Mouse (Mus musculus) embryo, embryonic 10.5 days (tissue): ENCODE data around the gene Tmem132a.

Experiments
- DNase-seq: peaks from one replicate; pipeline ENCODE4 v3.0.0-alpha.2; 2015; ENCODE audit warnings: low spot score

Gene Tmem132a

DNA sequence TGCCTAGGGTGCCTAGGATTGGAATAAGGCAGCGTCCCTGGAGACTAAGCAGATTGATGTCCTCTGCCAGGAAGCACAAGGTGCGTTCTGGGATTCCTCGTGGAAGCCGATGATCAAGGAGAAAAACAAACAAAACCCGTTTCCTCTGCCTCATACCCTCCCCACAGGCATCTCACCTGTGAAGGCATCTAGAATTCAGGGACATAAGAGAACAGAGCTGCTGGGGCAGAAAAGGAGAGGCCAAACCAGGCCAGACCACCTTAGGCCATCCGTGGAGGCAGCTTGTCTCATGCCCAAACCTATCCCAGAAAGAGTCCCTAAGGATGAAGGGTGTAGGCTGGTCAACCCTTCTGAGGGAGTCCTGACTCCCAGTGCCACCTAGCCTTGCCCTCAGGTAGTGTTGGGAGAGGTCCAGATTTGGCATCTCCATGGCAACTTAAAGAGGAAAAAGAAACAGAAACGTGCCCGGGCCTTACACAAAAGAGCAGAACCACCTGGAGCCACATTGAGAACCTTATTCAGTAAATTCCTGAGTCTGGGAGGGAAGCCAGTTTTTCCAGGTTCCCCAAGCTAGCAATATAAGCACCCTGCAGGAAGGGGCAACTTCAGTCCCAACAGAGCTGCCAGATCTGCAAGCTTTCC, at the start of gene Tmem132a:
TSS of gene Tmem132a (minus strand) at position 55 of the 642 bp plus-strand sequence.
- peak; percentile 17 for DNase-seq

DNA sequence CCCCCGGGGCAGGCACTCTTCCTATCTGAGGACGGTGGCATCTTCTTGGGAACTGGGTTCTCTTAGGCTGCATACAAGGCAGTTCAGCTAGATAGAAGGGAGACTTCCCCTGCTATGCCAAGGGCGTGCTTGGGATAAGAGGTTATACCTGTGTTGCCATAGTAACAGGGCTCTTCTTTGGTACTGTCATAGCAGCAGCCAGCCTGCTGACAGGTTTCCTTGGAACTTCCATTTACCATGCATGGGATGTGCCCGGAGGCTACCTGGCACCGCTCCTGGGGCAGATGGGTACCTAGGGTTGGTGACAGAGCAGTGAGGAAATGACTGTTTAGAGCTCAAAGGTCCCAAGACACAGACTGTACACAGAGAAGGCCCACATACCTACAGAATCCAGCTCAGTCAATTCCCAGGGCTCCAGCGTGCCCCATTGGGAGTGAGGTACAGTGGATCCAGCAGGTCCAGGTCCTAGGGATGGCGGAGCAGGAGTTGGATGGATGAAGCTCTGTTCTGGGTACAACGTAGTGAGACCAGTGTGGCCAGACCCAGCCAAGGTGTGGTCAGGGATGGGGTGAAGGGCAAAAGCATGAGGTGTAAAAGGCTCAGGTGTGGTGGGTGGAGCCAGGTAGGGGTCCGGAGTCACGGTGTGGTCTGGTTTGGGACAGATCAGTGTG, 48.7 kb upstream of the Tmem132a start:
- DNase-seq, result no peak

DNA sequence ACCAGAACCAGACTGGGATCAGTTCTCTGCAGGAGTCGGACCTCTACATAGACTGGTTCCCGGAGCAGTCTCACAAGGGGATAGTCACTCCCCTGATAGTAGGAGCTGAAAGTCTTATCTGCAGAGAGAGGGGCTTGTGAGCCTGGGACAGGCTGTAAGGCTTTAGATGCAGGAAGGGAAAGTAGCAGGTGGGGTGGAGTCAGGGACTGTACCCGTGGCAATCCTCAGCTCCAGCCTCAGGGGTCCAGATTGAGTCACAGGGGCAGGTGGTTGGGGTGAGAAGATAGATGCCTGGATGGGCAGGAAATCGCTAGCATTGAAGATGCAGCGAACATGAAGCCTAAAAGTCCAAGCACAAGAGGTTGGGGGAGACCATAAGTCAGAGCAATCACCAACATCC, 46.8 kb upstream of the Tmem132a start:
- DNase-seq, result no peak

DNA sequence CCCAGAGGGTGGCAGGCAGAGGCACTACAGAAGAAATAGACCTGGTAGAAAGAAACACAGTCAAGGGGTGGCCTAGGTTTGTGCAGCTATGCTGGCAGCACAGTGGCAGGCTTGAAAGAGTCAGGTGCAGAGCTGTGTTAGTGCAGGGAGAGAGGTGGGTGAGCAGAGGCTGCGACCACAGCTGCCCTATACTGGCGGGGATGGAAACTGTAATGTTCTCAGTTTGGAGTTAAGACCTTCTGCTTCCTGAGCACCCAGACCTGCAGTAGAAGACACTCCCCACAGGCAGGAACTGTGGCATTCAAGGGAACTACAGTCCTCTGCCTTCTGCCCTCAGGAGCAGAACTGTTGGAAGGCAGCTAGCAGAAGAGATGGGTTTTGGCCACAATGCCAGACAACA, 45.1 kb upstream of the Tmem132a start:
- no peak for DNase-seq

DNA sequence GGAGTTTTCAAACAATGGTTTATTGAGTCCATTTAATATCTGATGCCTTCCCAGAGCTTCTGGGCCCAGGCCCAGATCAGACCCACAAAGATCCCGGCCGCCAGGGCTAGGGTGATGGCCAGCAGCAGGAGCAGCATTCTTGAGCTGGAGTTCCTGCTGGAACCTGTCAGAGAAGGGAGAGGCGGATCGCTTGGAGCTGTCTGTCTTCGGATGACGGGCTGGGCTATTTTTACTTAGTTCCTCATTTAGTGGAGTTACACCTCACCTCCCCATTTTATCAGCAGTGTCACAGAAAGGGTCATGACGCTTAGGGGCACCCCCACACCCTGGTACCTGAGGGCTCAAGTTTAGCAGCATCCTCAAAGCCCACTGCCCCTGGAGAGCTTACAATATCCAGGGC, 44.6 kb upstream of the Tmem132a start:
- no peak for DNase-seq

DNA sequence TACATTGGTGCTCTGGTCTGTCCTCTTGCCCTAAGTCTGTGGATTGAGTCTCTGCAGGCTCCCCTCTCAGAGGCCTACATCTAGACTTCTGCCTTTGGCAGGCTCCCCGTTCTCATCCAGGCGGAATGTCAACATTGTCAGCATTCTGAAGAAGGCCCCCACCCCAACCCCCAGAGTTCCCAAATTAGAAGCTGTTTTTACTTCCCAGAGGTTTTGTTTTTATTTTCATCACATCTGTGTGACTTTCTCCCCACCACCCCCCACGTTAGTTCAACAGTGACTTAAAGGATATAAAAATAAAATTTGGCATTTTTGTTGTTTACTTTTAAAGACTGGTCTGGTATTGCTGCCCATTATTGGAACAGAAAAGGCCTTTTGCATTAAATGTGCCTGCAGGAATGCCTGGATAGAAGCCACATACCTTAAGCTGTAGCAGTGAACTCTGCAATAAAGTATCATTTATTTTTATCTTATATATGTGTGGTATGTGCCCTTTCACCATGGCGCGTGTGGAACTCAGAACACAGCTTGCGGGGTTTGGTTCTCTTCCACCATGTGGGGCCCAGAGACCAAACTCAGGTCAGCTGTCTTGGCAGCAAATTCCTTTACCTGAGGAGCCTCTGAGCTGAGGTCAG, 39.5 kb upstream of the Tmem132a start:
- DNase-seq, result no peak

DNA sequence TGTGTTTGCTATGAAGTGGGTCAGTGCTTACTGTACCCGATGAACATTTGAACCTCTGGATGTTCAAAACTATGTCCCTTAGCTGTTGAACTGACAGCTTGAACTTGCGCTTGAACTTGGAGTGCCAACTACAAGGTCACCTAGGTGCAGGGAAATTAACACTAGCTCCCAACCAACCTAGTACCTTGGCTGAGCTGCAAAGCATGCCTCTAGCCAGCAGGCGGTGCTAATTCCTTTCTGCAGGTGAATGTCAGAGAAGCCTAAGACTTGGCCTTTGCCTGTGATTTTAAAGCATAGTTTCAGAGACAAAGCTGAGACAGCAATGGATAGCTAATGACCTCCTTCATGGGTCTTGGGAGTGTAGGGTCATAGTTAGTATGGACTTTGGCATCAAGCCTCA, 38.2 kb upstream of the Tmem132a start:
- peak; percentile 68 for DNase-seq

DNA sequence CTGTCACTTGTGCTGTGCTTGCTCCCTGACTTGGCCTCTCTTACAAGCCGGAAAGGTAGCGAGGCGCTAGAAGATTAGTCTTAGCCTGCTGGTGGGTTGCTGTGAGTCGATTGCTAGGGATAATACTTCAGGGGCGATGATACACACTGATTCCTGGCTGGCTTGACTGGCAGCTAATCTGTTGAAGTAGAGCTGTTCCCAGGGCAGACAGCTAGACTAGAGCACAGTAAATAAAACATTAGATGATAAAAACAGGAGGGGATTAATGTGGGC, 35.9 kb upstream of the Tmem132a start:
- no peak for DNase-seq

DNA sequence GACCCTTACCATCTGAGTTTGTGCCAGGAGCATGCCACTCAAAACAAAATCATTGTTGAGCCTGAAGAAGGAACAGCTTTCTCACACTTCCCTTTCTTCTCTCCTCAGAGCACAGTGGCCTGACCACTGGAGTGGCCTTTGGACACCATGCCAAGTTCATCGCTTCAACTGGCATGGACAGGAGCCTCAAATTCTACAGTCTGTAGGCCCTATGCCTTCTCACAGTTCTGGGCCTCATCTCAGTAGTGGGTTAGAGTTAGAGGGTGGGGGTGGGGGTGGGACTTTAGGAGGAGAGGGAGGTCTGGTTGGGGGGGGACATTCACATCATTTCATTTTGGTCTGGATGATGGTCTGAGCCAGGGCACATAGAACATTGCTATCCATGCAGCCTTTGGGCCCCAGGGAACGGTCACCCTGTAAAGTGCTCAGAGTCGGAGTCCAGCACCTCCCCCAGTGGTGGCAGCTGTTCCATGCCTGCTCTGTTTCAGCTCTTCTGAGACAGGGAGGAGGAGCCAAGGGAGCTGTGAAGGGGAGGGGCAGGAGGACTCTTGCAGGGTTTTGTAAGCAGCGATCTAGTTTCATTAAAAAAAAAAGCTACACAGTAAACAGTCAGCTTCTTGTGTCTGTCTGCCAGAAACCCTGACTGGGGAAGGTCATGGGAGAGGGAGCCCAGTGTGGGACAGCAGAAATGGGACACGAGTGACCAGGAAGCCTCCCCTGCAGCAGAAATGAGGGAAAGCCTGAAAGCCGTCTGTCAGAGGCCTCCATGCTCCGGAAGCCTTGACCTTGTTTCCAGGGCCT, 35.4 kb upstream of the Tmem132a start:
- no peak for DNase-seq

DNA sequence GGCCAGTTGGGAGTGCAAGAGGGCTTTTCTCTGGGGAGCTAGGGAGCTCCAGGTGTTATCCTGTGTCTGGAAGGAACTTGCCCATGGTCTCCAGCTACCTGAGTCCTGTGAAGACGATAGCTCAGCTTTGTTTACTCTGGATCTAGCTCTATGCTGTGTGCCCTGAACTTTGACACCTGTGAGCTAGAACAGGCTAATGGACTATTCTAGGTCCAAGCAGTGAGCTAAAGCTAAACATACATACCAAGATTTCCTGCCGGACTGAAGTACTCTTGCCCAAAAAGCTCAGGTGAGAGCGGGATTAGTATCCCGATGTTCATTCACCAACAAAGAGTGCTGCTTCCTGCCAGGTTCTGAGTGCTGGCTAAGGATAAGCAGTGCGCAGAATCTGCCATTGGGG, 34.8 kb upstream of the Tmem132a start:
- no peak for DNase-seq

DNA sequence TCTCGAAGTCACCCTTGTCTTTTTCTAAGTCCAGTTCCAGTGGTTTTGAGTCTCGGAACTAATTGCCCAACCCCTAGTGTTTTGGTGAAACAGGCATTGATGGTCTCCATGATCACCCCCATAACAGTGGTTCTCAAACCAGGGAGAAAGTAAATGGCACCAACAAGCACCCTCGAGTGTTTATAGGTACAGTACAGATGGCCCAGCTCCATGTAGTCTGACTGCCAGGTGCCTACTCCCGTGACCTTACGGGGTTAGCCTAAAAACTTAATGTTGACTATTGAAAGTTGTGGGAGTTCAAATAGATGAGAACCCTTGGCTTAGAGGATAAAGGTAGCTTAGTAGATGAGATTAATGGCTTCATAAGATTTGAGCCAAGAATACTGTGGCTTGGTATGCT, 31.3 kb upstream of the Tmem132a start:
- no peak for DNase-seq

DNA sequence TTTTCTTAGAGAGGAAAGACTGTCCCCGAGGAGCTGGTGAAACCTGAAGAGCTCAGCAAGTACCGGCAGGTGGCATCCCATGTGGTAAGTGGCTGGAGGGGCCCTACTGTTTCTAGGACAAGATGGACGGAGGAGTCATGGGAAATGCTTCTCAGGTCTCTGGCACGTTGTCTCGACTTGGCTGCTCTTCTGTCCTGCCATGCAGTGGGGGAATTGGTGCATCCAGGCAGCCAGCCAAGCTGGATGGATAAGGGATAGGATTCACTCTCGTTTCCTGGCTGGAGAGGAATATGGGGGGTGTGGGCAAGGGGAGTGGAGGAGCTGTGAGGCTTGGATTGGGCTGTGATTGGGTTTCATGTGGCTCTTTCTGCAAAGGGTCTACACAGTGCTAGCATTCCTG, 30.6 kb upstream of the Tmem132a start:
- no peak for DNase-seq

DNA sequence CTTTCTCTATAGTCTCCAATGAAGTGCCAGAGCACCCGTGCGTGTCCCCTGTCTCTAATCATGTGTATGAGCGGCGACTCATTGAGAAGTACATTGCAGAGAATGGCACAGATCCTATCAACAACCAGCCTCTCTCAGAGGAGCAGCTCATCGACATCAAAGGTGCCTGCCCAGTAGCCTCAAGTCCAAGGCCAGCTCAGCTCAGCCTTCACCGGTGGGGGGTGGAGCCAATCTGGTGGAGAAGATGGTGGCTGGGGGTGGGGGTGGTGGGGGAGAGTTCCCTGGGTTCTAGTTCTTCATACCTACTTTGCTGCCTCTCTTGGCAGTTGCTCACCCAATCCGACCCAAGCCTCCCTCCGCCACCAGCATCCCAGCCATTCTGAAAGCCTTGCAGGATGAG, 27.8 kb upstream of the Tmem132a start:
- no peak for DNase-seq

DNA sequence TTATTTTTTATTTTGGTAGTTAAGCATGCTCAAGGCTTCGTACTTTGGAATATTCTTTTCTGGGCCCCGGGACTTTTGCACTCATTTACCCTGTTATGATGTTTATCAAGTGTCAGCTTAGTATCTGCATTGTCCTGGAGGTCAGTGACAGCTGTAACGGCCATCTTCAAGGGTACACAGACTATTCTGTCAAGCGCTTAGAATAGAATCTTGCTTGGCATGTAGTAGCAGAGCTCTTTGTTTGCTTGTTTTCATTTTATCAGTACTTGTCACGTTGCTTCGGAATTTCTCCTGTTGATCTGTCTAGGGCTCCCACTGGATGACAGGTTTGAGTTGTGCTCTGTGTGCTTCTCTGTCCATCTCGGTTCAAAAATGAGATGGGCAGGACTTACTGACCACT, 27.1 kb upstream of the Tmem132a start:
- DNase-seq, result no peak

DNA sequence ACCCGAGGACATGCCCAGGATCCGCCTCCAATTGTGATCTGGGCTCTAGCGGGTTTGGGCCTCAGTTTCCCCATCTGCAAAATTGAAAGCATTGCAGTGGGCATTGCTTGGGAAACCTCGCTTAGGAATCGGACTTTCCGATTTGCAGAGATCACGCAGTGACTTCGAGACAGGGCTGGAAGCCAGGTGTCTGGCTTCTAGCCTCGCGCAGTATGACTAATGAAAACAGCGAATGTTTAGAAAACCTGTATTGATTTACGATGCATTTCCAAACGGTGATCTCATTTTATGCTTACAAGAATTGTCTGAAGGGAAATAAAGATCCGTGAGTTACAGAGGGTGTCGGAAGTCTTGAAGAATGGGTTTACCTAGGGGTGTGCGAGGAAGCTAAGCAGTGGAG, 26.0 kb upstream of the Tmem132a start:
- no peak for DNase-seq

DNA sequence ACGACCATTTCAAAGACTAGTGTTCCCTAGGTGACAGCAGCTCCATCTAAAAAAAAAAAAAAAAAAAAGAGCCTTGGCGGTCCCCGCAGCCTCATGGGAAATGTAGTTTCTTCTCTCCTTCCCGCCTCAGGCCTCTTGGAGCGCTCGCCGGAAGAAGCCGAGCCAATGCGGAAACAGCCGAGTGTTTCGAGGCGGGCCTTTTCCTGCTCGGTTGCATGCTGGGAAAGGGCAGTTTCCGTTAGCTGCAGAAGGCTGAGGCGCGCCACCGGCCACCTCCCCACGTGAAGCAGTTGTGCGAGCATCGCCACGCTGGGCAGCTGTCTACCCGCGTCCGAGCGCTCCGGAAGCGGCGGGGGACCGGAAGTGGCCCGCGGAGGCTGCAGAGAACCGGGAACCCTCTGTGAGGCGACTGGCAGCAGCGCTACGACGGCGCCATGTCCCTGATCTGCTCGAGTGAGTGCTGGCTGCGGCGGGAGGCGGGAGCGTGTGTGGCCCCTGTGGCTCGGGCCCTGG, 25.3 kb upstream of the Tmem132a start, which contains the start of gene Prpf19:
TSS of gene Prpf19 (plus strand) at position 216 of the 513 bp plus-strand sequence.
- peak; percentile 99 for DNase-seq

DNA sequence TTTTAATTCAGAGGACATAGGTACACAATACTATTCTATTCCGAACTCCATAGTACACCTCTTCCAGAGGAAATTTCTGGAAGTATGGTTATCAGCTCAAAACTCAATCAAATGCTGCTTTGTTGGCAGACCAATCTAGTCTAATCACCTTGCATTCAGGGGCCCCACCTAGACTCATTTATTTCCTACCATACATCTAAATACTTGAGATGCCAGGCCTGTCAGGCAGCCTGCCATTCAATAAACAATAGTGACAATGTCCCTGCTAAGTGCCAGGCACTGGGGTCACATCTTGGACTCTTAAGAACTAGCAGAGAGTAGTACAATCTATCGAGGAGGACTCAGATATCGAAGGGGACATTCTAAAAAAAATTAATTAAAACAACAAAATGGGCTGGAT, 22.5 kb upstream of the Tmem132a start:
- DNase-seq, result no peak

DNA sequence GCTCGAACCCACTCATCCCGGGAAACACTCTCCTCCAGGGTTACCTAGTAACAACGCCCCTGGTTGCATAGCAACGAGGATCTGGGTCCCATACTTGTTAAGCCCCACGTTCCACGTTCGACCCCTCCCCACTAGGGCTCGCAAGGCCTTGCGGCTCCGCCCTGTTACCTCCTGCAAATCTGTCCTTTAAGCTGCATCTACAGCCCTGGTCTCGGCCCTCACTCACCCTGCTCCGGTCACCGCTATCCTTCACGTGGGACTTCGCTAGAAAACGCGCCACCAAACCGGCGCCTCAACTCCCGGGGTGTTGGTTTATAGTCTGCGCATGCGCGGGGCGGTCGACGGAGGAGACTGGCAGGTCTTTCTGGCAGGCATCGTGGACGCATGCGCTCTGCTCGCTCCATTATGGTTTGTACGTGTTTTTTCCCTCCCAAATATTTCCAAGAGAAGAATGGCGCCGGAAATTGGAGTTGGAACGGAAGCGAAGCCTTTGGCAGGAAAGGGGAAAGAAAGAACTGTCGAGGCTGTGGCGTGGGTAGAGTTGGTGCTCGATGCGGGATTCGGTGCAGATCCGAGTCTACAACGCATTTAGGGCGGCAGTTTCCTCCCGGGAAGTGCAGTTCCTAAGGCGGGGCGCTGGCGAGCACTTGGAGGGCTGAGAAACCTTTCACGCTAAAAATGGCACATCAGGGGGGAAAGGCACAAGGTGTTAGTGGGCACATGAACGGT, 11.8 kb upstream of the Tmem132a start, which contains the start of gene Tmem109:
TSS of gene Tmem109 (minus strand) at position 576 of the 729 bp plus-strand sequence.
- DNase-seq, result peak; percentile 98

DNA sequence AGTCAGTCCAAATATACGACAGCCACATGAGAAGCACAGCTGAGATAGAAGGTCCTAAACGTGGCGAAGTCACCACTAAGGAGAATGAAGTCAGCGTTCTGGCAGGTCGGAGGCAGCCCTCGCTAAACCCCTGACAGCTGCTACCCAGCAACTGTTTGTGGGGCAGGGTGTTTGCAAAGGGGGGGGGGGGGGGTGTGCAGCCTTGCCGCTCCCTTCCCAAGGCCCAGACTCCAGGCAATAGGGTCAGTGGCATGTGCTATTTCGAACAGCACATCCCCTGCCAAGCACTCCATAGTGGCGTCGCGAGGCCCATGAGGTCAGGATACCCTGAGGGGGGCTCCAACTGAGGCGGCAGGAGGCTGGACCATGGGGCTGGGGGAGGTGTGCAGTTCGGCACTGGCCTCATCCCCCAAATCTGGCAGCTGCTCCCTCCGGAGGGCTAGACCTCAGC, 11.3 kb upstream of the Tmem132a start:
- no peak for DNase-seq

DNA sequence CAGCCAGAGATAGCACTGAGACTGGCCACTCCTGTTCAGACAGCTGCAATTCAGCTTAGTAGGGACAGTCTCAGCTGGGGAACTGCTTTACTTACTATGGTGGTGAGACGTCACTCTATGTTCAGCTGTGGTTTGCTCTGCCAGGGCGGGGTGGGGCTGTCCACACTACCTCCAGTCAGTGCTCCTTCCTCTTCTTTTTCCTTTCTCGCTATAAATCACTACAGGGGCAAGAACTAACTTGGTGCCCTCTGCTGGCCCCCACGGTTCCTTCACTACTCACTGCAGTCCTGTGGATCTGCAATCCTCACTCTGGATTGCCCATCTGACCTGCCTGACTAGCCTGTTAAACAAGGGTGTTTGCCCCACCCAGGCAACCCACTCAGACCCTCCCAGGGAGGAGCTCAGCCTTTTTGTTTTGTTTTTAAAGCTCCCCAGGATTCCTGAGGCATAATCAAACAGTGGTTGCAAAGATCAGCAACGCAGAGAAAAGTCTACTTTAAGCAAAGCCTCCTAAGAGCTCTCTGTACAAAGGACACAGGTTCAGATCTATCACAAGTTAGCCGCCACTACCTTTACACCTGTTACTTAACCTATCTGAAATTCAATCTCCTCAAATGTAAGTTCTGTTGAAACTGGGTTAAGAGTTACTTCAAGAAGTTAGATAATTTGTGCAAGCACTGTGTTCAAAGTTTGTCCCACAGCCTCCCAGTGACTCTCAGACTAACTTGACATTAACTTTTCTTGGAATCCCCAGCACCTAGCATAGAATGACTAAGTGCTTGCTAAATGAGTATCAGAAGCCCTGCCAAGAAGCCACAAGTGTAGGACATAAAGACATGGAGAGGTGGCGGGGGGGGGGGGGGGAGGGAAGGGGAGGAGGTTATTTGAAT, 10.6 kb upstream of the Tmem132a start:
- peak; percentile 32 for DNase-seq
